Mouse (Mus musculus): ENCODE measurements at regions not wholly inside any gene's neighbourhood (a gene's known extent, or its start where the extent isn't known, plus 50 kb on each side); places are given as distances from the start of the nearest gene placed in this dataset.

- H3K27me3 ChIP-seq (ENCODE audit: control insufficient read depth, insufficient read depth, low read length), result no peaks in the 10 kb centered on the region
- H3K27ac ChIP-seq (ENCODE audit: low read depth, low read length), result no peak overlapping the region
- H3K4me2 ChIP-seq (replicated peaks; ENCODE audit: low read depth, low read length), result no peak overlapping the region
- H3K9ac ChIP-seq (ENCODE audit: low read depth, low read length), result no peak overlapping the region
- H3K9me3 ChIP-seq (ENCODE audit: control insufficient read depth, low read length), result no peaks in the 10 kb centered on the region
- H3K36me3 ChIP-seq (ENCODE audit: control insufficient read depth, insufficient read depth, low read length), result no peaks in the 10 kb centered on the region
- no peak overlapping the region for H3K4me3 ChIP-seq (ENCODE audit: low read length)
- WGBS, result 57% methylated on average over 2 of the region's 2 CpGs
- H3K4me1 ChIP-seq (ENCODE audit: control insufficient read depth, insufficient read depth, low read length), result no peaks in the 10 kb centered on the region
- ATAC-seq (ENCODE audit: low FRiP score, low TSS enrichment), result no peak
Measured at GRCm38 (mm10) chr2:57644117-57644516, 353.6 kb upstream of the Galnt5 start.

GRCm38 (mm10) chr2:57644541-57644940 lies 353.1 kb upstream of the Galnt5 start:
- Histone ChIP-seq H3K36me3 (ENCODE audit: control insufficient read depth, insufficient read depth, low read length) (no peaks in the 10 kb centered on the region), H3K9ac (ENCODE audit: low read depth, low read length) (no peak overlapping the region), H3K27ac (ENCODE audit: low read depth, low read length) (no peak overlapping the region), H3K4me1 (ENCODE audit: control insufficient read depth, insufficient read depth, low read length) (no peaks in the 10 kb centered on the region), H3K27me3 (ENCODE audit: control insufficient read depth, insufficient read depth, low read length) (no peaks in the 10 kb centered on the region), H3K9me3 (ENCODE audit: control insufficient read depth, low read length) (no peaks in the 10 kb centered on the region), H3K4me2 (replicated peaks; ENCODE audit: low read depth, low read length) (no peak overlapping the region), H3K4me3 (ENCODE audit: low read length) (no peak overlapping the region)
- ATAC-seq (ENCODE audit: low FRiP score, low TSS enrichment), result no peak
- 80% methylated on average over 2 of the region's 2 CpGs for WGBS

GRCm38 (mm10) chr2:57649002-57649401 lies 348.7 kb upstream of the Galnt5 start:
- H3K9me3 ChIP-seq (ENCODE audit: control insufficient read depth, low read length), result no peaks in the 10 kb centered on the region
- no peak for ATAC-seq (ENCODE audit: low FRiP score, low TSS enrichment)
- WGBS, result 80% methylated on average over 4 of the region's 4 CpGs
- no peaks in the 10 kb centered on the region for H3K4me1 ChIP-seq (ENCODE audit: control insufficient read depth, insufficient read depth, low read length)
- H3K36me3 ChIP-seq (ENCODE audit: control insufficient read depth, insufficient read depth, low read length), result no peaks in the 10 kb centered on the region
- H3K27me3 ChIP-seq (ENCODE audit: control insufficient read depth, insufficient read depth, low read length), result no peaks in the 10 kb centered on the region
- no peak overlapping the region for H3K9ac ChIP-seq (ENCODE audit: low read depth, low read length)
- no peak overlapping the region for H3K4me2 ChIP-seq (replicated peaks; ENCODE audit: low read depth, low read length)
- no peak overlapping the region for H3K27ac ChIP-seq (ENCODE audit: low read depth, low read length)
- no peak overlapping the region for H3K4me3 ChIP-seq (ENCODE audit: low read length)

- no peak for ATAC-seq (ENCODE audit: low FRiP score, low TSS enrichment)
- H3K9ac ChIP-seq (ENCODE audit: low read depth, low read length), result no peak overlapping the region
- H3K36me3 ChIP-seq (ENCODE audit: control insufficient read depth, insufficient read depth, low read length), result no peaks in the 10 kb centered on the region
- no peaks in the 10 kb centered on the region for H3K9me3 ChIP-seq (ENCODE audit: control insufficient read depth, low read length)
- no peaks in the 10 kb centered on the region for H3K27me3 ChIP-seq (ENCODE audit: control insufficient read depth, insufficient read depth, low read length)
- H3K4me1 ChIP-seq (ENCODE audit: control insufficient read depth, insufficient read depth, low read length), result no peaks in the 10 kb centered on the region
- 84% methylated on average over 4 of the region's 4 CpGs for WGBS
- H3K4me3 ChIP-seq (ENCODE audit: low read length), result no peak overlapping the region
- H3K27ac ChIP-seq (ENCODE audit: low read depth, low read length), result no peak overlapping the region
- H3K4me2 ChIP-seq (replicated peaks; ENCODE audit: low read depth, low read length), result no peak overlapping the region
Measured at GRCm38 (mm10) chr2:57657409-57657808, 340.3 kb upstream of the Galnt5 start.

DNA sequence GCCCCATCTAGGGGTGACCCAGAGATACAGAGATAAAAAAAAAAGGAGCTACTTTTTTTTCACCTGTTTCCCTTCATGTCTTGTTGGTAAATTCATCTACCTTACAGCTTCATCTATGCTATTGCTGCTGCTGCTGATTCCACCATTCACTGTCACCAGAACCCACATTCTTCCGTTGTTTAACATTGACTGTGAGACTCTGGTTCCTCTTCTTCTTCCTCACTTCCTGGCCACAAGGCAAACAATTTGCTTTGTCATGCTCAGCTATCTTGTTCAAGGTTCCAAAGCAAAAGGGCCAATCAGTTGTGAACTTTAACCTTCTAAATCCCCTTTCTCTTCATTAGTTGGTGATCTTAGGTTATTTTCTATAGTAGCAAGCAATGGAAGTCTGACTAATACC lies 335.8 kb upstream of the Galnt5 start:
- H3K9me3 ChIP-seq (ENCODE audit: control insufficient read depth, low read length), result no peaks in the 10 kb centered on the region
- no peaks in the 10 kb centered on the region for H3K36me3 ChIP-seq (ENCODE audit: control insufficient read depth, insufficient read depth, low read length)
- no peak overlapping the region for H3K4me3 ChIP-seq (ENCODE audit: low read length)
- H3K4me2 ChIP-seq (replicated peaks; ENCODE audit: low read depth, low read length), result no peak overlapping the region
- no peaks in the 10 kb centered on the region for H3K4me1 ChIP-seq (ENCODE audit: control insufficient read depth, insufficient read depth, low read length)
- ATAC-seq (ENCODE audit: low FRiP score, low TSS enrichment), result no peak
- H3K9ac ChIP-seq (ENCODE audit: low read depth, low read length), result no peak overlapping the region
- WGBS, result 91% methylated on average over 1 of the region's 1 CpGs
- no peak overlapping the region for H3K27ac ChIP-seq (ENCODE audit: low read depth, low read length)
- H3K27me3 ChIP-seq (ENCODE audit: control insufficient read depth, insufficient read depth, low read length), result no peaks in the 10 kb centered on the region

- H3K9ac ChIP-seq (ENCODE audit: low read depth, low read length), result no peak overlapping the region
- no peaks in the 10 kb centered on the region for H3K36me3 ChIP-seq (ENCODE audit: control insufficient read depth, insufficient read depth, low read length)
- H3K4me2 ChIP-seq (replicated peaks; ENCODE audit: low read depth, low read length), result no peak overlapping the region
- H3K27ac ChIP-seq (ENCODE audit: low read depth, low read length), result no peak overlapping the region
- no peaks in the 10 kb centered on the region for H3K27me3 ChIP-seq (ENCODE audit: control insufficient read depth, insufficient read depth, low read length)
- no peaks in the 10 kb centered on the region for H3K9me3 ChIP-seq (ENCODE audit: control insufficient read depth, low read length)
- H3K4me1 ChIP-seq (ENCODE audit: control insufficient read depth, insufficient read depth, low read length), result no peaks in the 10 kb centered on the region
- no peak overlapping the region for H3K4me3 ChIP-seq (ENCODE audit: low read length)
- 68% methylated on average over 3 of the region's 3 CpGs for WGBS
- ATAC-seq (ENCODE audit: low FRiP score, low TSS enrichment), result no peak
Measured at GRCm38 (mm10) chr2:57672007-57672643, 325.6 kb upstream of the Galnt5 start.

- H3K27me3 ChIP-seq (ENCODE audit: control insufficient read depth, insufficient read depth, low read length), result no peaks in the 10 kb centered on the region
- H3K27ac ChIP-seq (ENCODE audit: low read depth, low read length), result no peak overlapping the region
- no peak overlapping the region for H3K4me2 ChIP-seq (replicated peaks; ENCODE audit: low read depth, low read length)
- no peak overlapping the region for H3K4me3 ChIP-seq (ENCODE audit: low read length)
- no peak overlapping the region for H3K9ac ChIP-seq (ENCODE audit: low read depth, low read length)
- no peaks in the 10 kb centered on the region for H3K4me1 ChIP-seq (ENCODE audit: control insufficient read depth, insufficient read depth, low read length)
- no peak for ATAC-seq (ENCODE audit: low FRiP score, low TSS enrichment)
- 78% methylated on average over 3 of the region's 3 CpGs for WGBS
- H3K9me3 ChIP-seq (ENCODE audit: control insufficient read depth, low read length), result no peaks in the 10 kb centered on the region
- no peaks in the 10 kb centered on the region for H3K36me3 ChIP-seq (ENCODE audit: control insufficient read depth, insufficient read depth, low read length)
Measured at GRCm38 (mm10) chr2:57689877-57690276, 307.8 kb upstream of the Galnt5 start.

DNA sequence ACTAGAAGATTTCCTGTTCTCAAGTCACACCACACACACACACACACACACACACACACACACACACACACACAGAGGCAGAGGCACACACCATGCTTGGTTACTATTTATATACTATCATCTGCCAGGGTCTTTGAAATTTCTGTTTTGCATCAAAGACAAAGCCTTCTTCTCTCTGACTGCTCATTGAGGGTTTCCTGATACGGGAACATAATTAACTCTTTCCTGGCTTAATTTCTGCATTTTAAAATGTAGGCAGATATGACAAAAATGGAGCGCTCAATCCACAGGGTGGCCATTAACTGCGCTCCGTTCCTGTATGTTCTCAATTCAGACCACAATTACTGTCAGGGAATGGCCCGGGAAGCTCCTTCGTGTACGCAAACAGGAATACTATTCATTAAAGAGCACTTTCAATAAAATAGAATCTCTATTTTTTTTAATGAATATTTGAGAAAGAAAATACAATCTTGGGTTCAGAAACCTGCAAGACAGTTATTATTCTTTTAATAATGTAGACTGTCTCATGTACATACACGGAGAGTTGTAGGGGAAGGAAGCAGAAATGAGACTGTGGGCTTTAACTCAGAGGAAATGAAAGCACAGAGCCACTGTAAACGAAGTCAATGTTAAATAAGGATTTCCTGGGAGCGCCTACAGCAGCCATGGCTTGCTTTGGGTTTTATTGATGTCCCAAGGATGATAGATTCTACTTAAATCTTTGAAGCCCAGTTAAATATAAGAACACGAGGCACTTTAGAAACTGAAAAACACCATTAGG lies 300.5 kb upstream of the Galnt5 start:
- H3K27ac ChIP-seq (ENCODE audit: low read depth, low read length), result no peak overlapping the region
- H3K36me3 ChIP-seq (ENCODE audit: control insufficient read depth, insufficient read depth, low read length), result no peaks in the 10 kb centered on the region
- ATAC-seq (ENCODE audit: low FRiP score, low TSS enrichment), result no peak
- 69% methylated on average over 11 of the region's 11 CpGs for WGBS
- H3K27me3 ChIP-seq (ENCODE audit: control insufficient read depth, insufficient read depth, low read length), result no peaks in the 10 kb centered on the region
- no peak overlapping the region for H3K9ac ChIP-seq (ENCODE audit: low read depth, low read length)
- H3K4me3 ChIP-seq (ENCODE audit: low read length), result no peak overlapping the region
- no peaks in the 10 kb centered on the region for H3K9me3 ChIP-seq (ENCODE audit: control insufficient read depth, low read length)
- H3K4me2 ChIP-seq (replicated peaks; ENCODE audit: low read depth, low read length), result no peak overlapping the region
- H3K4me1 ChIP-seq (ENCODE audit: control insufficient read depth, insufficient read depth, low read length), result 0 out of 2 replicates have a peak, but pooled peaks cover 3% of the 10 kb centered on the region

DNA sequence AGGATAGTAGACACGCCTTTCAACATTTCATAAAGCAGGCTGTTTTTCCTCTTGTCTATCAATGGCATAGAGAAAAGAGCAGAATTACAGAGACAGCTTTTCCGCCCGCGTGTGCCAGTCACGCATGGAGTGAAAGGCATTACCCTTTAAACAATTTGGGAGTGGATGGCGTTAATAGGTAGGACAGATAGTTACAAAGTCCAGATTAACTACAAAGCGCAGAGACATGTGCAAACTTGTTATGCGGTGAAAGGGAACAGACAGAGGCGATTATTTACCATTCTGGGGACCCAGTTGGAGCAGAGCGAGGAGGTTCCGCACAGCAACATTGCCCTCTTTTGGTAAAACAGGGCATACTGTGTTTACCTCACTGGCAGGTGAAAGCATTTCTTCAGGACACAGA lies 299.0 kb upstream of the Galnt5 start:
- 15% methylated on average over 11 of the region's 11 CpGs for WGBS
- Histone ChIP-seq H3K9ac (ENCODE audit: low read depth, low read length) (no peak overlapping the region), H3K4me2 (replicated peaks; ENCODE audit: low read depth, low read length) (peak overlapping the region; percentile 44), H3K36me3 (ENCODE audit: control insufficient read depth, insufficient read depth, low read length) (no peaks in the 10 kb centered on the region), H3K27me3 (ENCODE audit: control insufficient read depth, insufficient read depth, low read length) (no peaks in the 10 kb centered on the region), H3K27ac (ENCODE audit: low read depth, low read length) (no peak overlapping the region), H3K4me1 (ENCODE audit: control insufficient read depth, insufficient read depth, low read length) (0 out of 2 replicates have a peak, but pooled peaks cover 3% of the 10 kb centered on the region), H3K4me3 (ENCODE audit: low read length) (peak overlapping the region; percentile 25; the same call in 1 of the 2 replicates), H3K9me3 (ENCODE audit: control insufficient read depth, low read length) (no peaks in the 10 kb centered on the region)
- ATAC-seq (ENCODE audit: low FRiP score, low TSS enrichment), result peak; percentile 81; the same call in 1 of the 2 replicates

All from kidney, embryonic 14.5 days (tissue).